Mouse (Mus musculus) MEL (cell line): ENCODE data around the gene Clca4a. TPM values are rescaled to one million over a fixed set of nuclear protein-coding genes. Genes with fewer than 3 reads are reported as not detected.
A peak's percentile ranks its signal among the peaks of the same experiment; 100 is the strongest.
"Not testable (repeated sequence)": the region's sequence is repeated elsewhere in the genome, so short reads cannot be mapped to it uniquely, and the experiment has no call there.

Experiments
- DNase-seq: peaks from one replicate; pipeline ENCODE4 v3.0.0; 2011; ENCODE audit warnings: low read depth, low spot score
- H3K27ac ChIP-seq: 2 replicates; pipeline ENCODE4 v1.5.1; 2012; ENCODE audit warnings: low read depth, mild to moderate bottlenecking, control low read depth, low read length, moderate library complexity; ENCODE audit not compliant: control insufficient read depth
- H3K27me3 ChIP-seq, 2 experiments: fragments of 150-350 bp in 1 of 2; sonication (generic) in 1 of 2; 2 replicates each; pipeline ENCODE4 v1.6.1; 2012; ENCODE audit warnings: low read length in 2 of 2, mild to moderate bottlenecking in 2 of 2, improper control_type of control experiment in 1 of 2, moderate library complexity in 1 of 2; ENCODE audit not compliant: insufficient read depth in 2 of 2, control insufficient read depth in 1 of 2
- H3K36me3 ChIP-seq, 2 experiments: 2 replicates each; pipeline ENCODE4 v1.6.1; 2012 to 2014; ENCODE audit warnings: low read length in 2 of 2, improper control_type of control experiment in 1 of 2, inconsistent platforms in 1 of 2, mild to moderate bottlenecking in 1 of 2; ENCODE audit not compliant: insufficient read depth in 2 of 2, control insufficient read depth in 1 of 2
- H3K4me1 ChIP-seq, 2 experiments: fragments of 150-350 bp in 1 of 2; sonication (generic) in 1 of 2; 2 replicates each; pipeline ENCODE4 v1.6.1; 2012; ENCODE audit warnings: low read length in 2 of 2, improper control_type of control experiment in 1 of 2, mild to moderate bottlenecking in 1 of 2; ENCODE audit not compliant: insufficient read depth in 2 of 2, control insufficient read depth in 1 of 2
- H3K4me3 ChIP-seq, 2 experiments: fragments of 150-350 bp in 1 of 2; sonication (generic) in 1 of 2; 2 replicates each; pipeline ENCODE4 v1.5.1; 2012; ENCODE audit warnings: low read depth in 2 of 2, low read length in 2 of 2, mild to moderate bottlenecking in 2 of 2, moderate library complexity in 2 of 2, control low read depth in 1 of 2, improper control_type of control experiment in 1 of 2; ENCODE audit not compliant: control insufficient read depth in 1 of 2, insufficient read depth in 1 of 2
- H3K79me2 ChIP-seq: 2 replicates; pipeline ENCODE4 v1.6.1; 2012; ENCODE audit warnings: mild to moderate bottlenecking, low read length, moderate library complexity; ENCODE audit not compliant: control insufficient read depth, poor library complexity, insufficient read depth
- H3K9ac ChIP-seq: 2 replicates; pipeline ENCODE4 v1.6.1; 2012; ENCODE audit warnings: low read depth, mild to moderate bottlenecking, control low read depth, low read length, moderate library complexity; ENCODE audit not compliant: control insufficient read depth, poor library complexity, severe bottlenecking
- H3K9me3 ChIP-seq: fragments of 150-350 bp; sonication (generic); replicated peaks from 2 replicates; pipeline ENCODE4 v1.6.1; 2012; ENCODE audit warnings: mild to moderate bottlenecking, low read length, improper control_type of control experiment, moderate library complexity; ENCODE audit not compliant: insufficient read depth
- BHLHE40 ChIP-seq: IDR thresholded peaks from 2 replicates; pipeline ENCODE4 v1.6.1; 2012; ENCODE audit warnings: low read depth, mild to moderate bottlenecking, inconsistent platforms, low read length, improper control_type of control experiment, borderline replicate concordance
- CHD2 ChIP-seq: IDR thresholded peaks from 2 replicates; pipeline ENCODE4 v1.6.1; 2011; ENCODE audit warnings: low read length, improper control_type of control experiment
- ELF1 ChIP-seq: IDR thresholded peaks from 2 replicates; pipeline ENCODE4 v1.6.1; 2014; ENCODE audit warnings: low read depth, mild to moderate bottlenecking, inconsistent platforms, low read length, improper control_type of control experiment, moderate library complexity
- EP300 ChIP-seq, 2 experiments: IDR thresholded peaks; 2 replicates each; pipeline ENCODE4 v1.6.1; 2011; ENCODE audit warnings: improper control_type of control experiment in 2 of 2, low read length in 2 of 2, low read depth in 1 of 2, mild to moderate bottlenecking in 1 of 2
- ETS1 ChIP-seq: IDR thresholded peaks from 2 replicates; pipeline ENCODE4 v1.6.1; 2012; ENCODE audit warnings: low read depth, mild to moderate bottlenecking, inconsistent platforms, low read length, improper control_type of control experiment, moderate library complexity
- GATA1 ChIP-seq: IDR thresholded peaks from 2 replicates; pipeline ENCODE4 v1.6.1; 2011; ENCODE audit warnings: low read depth, low read length, improper control_type of control experiment
- HCFC1 ChIP-seq: IDR thresholded peaks from 2 replicates; pipeline ENCODE4 v1.6.1; 2012; ENCODE audit warnings: low read depth, mild to moderate bottlenecking, inconsistent platforms, low read length, improper control_type of control experiment, moderate library complexity
- KAT2A ChIP-seq: conservative IDR thresholded peaks from 2 replicates; pipeline ENCODE4 v1.6.1; 2012; ENCODE audit warnings: low read depth, low read length, improper control_type of control experiment, inconsistent platforms
- MAFK ChIP-seq: IDR thresholded peaks from 2 replicates; pipeline ENCODE4 v1.6.1; 2011; ENCODE audit warnings: low read depth, mild to moderate bottlenecking, low read length, improper control_type of control experiment, borderline replicate concordance
- MXI1 ChIP-seq: IDR thresholded peaks from 2 replicates; pipeline ENCODE4 v1.6.1; 2011; ENCODE audit warnings: mild to moderate bottlenecking, low read depth, low read length, improper control_type of control experiment
- MYC ChIP-seq: IDR thresholded peaks from 2 replicates; pipeline ENCODE4 v1.6.1; 2011; ENCODE audit warnings: low read depth, mild to moderate bottlenecking, low read length, improper control_type of control experiment, moderate library complexity
- NRF1 ChIP-seq: IDR thresholded peaks from 2 replicates; pipeline ENCODE4 v1.6.1; 2014; ENCODE audit warnings: low read depth, mild to moderate bottlenecking, inconsistent platforms, low read length, improper control_type of control experiment, moderate library complexity; ENCODE audit not compliant: poor library complexity, insufficient read depth, severe bottlenecking
- POLR2A ChIP-seq, 2 experiments: IDR thresholded peaks; 2 replicates each; pipeline ENCODE4 v1.6.1; 2011 to 2012; ENCODE audit warnings: low read length in 2 of 2, mild to moderate bottlenecking in 2 of 2, control low read depth in 1 of 2, improper control_type of control experiment in 1 of 2, low read depth in 1 of 2, moderate library complexity in 1 of 2; ENCODE audit not compliant: control insufficient read depth in 1 of 2, insufficient read depth in 1 of 2, poor library complexity in 1 of 2
- POLR2AphosphoS2 ChIP-seq: IDR thresholded peaks from 2 replicates; pipeline ENCODE4 v1.6.1; 2011; ENCODE audit warnings: low read length, improper control_type of control experiment
- RCOR1 ChIP-seq: IDR thresholded peaks from 2 replicates; pipeline ENCODE4 v1.6.1; 2012; ENCODE audit warnings: low read depth, mild to moderate bottlenecking, inconsistent platforms, low read length, improper control_type of control experiment
- SIN3A ChIP-seq: IDR thresholded peaks from 2 replicates; pipeline ENCODE4 v1.6.1; 2012; ENCODE audit warnings: low read length, improper control_type of control experiment, inconsistent platforms
- TAL1 ChIP-seq: IDR thresholded peaks from 2 replicates; pipeline ENCODE4 v1.6.1; 2012; ENCODE audit warnings: mild to moderate bottlenecking, inconsistent platforms, low read length, moderate library complexity, mixed read lengths
- TCF12 ChIP-seq: IDR thresholded peaks from 2 replicates; pipeline ENCODE4 v1.6.1; 2014; ENCODE audit warnings: low read depth, mild to moderate bottlenecking, inconsistent platforms, low read length, improper control_type of control experiment, moderate library complexity
- ZNF384 ChIP-seq: IDR thresholded peaks from 2 replicates; pipeline ENCODE4 v1.6.1; 2012; ENCODE audit warnings: low read depth, mild to moderate bottlenecking, inconsistent platforms, low read length, improper control_type of control experiment
- polyA plus RNA-seq, 2 experiments: library from polyadenylated mRNA; stranded (reverse) in 1 of 2; unstranded in 1 of 2; fragments of >175 nt in 1 of 2; fragments of >200 nt in 1 of 2; gene quantifications; 2 replicates each; pipeline versions ENCODE4 v1.2.1 to v1.2.4; 2012; ENCODE audit warnings: low replicate concordance in 2 of 2, low read depth in 1 of 2; ENCODE audit not compliant: insufficient read length in 2 of 2, insufficient read depth in 1 of 2, missing spikeins in 1 of 2
- total RNA-seq: library from RNA; depleted of rRNA; stranded (reverse); fragments of 300-350 nt; gene quantifications from 2 replicates; pipeline ENCODE4 v1.2.3, GENCODE M21; 2012

Clca4a gene
- total and polyA plus RNA-seq, 3 experiments, result not detected

GRCm38 (mm10) chr3:144950829-144951228, 24.0 kb downstream of the Clca4a start:
- no peaks in the 10 kb centered on the region for H3K27me3 ChIP-seq
- no peaks in the 10 kb centered on the region for H3K9me3 ChIP-seq
- no peak overlapping the region for H3K27ac ChIP-seq
- H3K9ac ChIP-seq, result no peak overlapping the region
- no peaks in the 10 kb centered on the region for H3K79me2 ChIP-seq
- H3K4me3 ChIP-seq, result no peak overlapping the region
- H3K36me3 ChIP-seq, result no peaks in the 10 kb centered on the region
- DNase-seq, result no peak
- no peaks in the 10 kb centered on the region for H3K4me1 ChIP-seq
- no peak for TF ChIP-seq POLR2AphosphoS2
- TF ChIP-seq, all 39 proteins: peak for 0

- H3K9ac ChIP-seq, H3K27me3 ChIP-seq: not testable (repeated sequence)
These were observed 27.5 kb downstream of the Clca4a start for GRCm38 (mm10) chr3:144947376-144947775.

GRCm38 (mm10) chr3:144933625-144934024, 41.2 kb downstream of the Clca4a start:
- Histone ChIP-seq H3K4me3 (peak overlapping the region in 1 of 2 experiments; percentile 28; a peak in 1 of 4 replicates), H3K27ac (peak overlapping the region; percentile 77), H3K36me3 (peaks cover 0 to 17% of the 10 kb centered on the region in 2 experiments; a peak in 2 of 4 replicates)
- H3K9me3 ChIP-seq, H3K9ac ChIP-seq, H3K79me2 ChIP-seq, H3K27me3 ChIP-seq, H3K4me1 ChIP-seq: not testable (repeated sequence)
- peak; percentile 33; the same call in 1 of the 2 replicates for TF ChIP-seq ZNF384
- TF ChIP-seq ELF1, result peak; percentile 70; the same call in 1 of the 2 replicates
- 0 out of 2 replicates have a peak, but pooled peaks have one; percentile 24 for TF ChIP-seq RCOR1
- peak; percentile 71 for DNase-seq

More at GRCm38 (mm10) chr3:144947376-144947775, 27.5 kb downstream of the Clca4a start:
- H3K9me3 ChIP-seq, H3K79me2 ChIP-seq, H3K4me3 ChIP-seq, H3K4me1 ChIP-seq, H3K36me3 ChIP-seq, H3K27ac ChIP-seq, DNase-seq: not testable (repeated sequence)

GRCm38 (mm10) chr3:144933011-144933491, 41.8 kb downstream of the Clca4a start:
- peaks cover 5 to 6% of the 10 kb centered on the region in 2 experiments; a peak in 3 of 4 replicates for H3K4me1 ChIP-seq
- H3K9me3 ChIP-seq, result no peaks in the 10 kb centered on the region
- peak overlapping the region; percentile 78 for H3K27ac ChIP-seq
- H3K36me3 ChIP-seq, result peaks cover 0 to 17% of the 10 kb centered on the region in 2 experiments; a peak in 2 of 4 replicates
- H3K27me3 ChIP-seq, result no peaks in the 10 kb centered on the region
- H3K9ac ChIP-seq, result no peak overlapping the region
- H3K79me2 ChIP-seq, result no peaks in the 10 kb centered on the region
- peak; percentile 86 for DNase-seq
- H3K4me3 ChIP-seq, result no peak overlapping the region
- TF ChIP-seq MAFK (peak; percentile 70), BHLHE40 (peak; percentile 15), KAT2A (no peak), TCF12 (peak; percentile 81), ETS1 (peak; percentile 77), TAL1 (peak; percentile 32; the same call in 1 of the 2 replicates), HCFC1 (0 out of 2 replicates have a peak, but pooled peaks have one; percentile 32), GATA1 (peak; percentile 67), EP300 (IDR thresholded peaks at IDR 0.05; ENCODE audit: low read depth in 1 of 2, low read length in 2 of 2) (peak; percentile 87 to 88), RCOR1 (peak; percentile 56; the same call in 1 of the 2 replicates), CHD2 (no peak), SIN3A (peak; percentile 59; the same call in 1 of the 2 replicates), MYC (no peak), POLR2A (IDR thresholded peaks at IDR 0.05; ENCODE audit: control insufficient read depth in 1 of 2, insufficient read depth in 1 of 2, low read depth in 1 of 2, low read length in 2 of 2, poor library complexity in 1 of 2) (0 out of 4 replicates have a peak, but pooled peaks of 1 of the 2 experiments have one; percentile 19), MXI1 (peak; percentile 53; the same call in 1 of the 2 replicates), NRF1 (peak; percentile 26; the same call in 1 of the 2 replicates)
